Mouse (Mus musculus) heart, postnatal 4 days (tissue): ENCODE results near the gene Gm28308. TPM values are rescaled to one million over a fixed set of nuclear protein-coding genes. Genes with fewer than 3 reads are reported as not detected.
A peak's percentile ranks its signal among the peaks of the same experiment; 100 is the strongest.

Source experiments
- DNase-seq: peaks from one replicate; pipeline ENCODE4 v3.0.0; 2021
- total RNA-seq, 2 experiments: library from RNA; stranded (reverse); gene quantifications; 2 replicates each; pipeline ENCODE4 v1.2.3; 2021

Gm28308 gene
- total RNA-seq, 2 experiments from 2014 or later = not detected

DNA sequence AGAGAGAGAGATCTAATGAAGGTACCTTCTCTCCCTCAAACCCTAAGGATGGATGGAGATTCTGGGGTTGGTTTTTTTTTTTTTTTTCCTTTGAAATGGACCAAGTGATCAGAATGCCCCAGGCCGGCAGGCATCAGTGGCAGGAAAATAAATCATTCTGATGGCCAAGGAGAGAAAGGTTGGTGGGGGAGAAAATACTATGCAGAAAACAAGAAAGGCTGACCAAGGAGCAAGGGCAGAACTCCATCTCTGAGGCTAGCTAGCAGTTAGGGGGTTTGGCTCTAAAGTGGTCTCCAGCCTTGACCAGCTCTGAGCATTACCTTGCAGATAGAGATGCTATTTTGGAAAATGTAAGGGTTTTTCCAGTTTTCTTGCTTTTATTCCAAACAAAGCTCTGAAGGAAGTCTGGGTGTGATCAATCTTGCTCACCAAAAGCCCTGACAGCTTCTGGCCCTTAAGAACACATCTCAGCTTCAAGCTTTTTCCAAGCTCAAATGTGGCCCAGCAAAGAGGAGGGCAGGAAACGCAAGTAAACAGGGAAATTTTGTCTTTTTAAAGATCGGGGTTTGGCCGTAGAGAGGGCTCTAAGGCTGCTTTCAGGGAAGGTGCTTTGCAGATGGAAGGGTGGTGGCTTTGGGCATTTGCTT, 46.6 kb downstream of the Gm28308 start:
- DNase-seq = no peak

DNA sequence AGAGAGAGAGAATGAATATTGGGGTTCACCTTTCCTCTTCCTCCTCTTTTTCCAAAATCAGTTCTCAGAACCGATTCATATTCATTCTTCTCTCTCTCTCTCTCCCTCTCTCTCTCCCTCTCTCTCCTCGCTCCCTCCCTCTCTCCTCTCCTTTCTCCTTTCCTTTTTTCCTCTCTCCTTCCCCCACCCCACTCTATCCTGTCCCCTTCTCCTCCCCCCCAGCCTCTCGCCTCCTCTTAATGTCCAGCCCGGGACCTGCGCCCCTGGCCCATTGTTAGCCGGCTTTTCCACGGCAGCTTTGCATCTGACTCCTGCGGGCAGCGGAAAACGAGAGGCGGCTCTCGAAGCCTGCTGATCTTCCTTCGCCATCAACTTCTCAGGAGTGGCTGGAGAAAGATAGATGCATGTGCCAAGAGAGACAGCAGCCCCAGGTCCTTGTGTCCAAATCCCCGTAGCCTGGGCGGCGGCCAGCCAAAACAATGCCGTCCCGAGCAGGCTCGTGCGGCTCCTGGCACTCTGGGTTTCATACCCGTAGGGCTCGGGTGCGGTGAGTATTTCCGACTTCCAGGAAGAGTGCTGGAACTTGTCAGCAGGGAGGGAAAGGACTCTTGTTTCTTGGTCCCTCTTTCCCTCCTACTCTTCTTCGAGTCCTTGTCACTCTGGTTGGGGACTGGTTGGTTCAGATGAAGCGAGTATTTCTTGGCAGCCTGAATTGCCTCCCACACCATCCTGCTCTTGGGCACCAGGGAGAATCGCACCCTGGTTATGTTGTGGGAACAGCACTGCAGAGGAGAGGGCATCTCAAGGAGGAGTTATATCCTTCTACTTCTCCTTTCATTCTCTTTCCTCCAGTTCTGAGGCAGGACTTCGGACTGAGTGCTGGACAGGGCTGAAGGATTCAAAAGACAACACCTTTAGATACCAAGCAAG, 47.4 kb downstream of the Gm28308 start:
- DNase-seq = peak; percentile 30

DNA sequence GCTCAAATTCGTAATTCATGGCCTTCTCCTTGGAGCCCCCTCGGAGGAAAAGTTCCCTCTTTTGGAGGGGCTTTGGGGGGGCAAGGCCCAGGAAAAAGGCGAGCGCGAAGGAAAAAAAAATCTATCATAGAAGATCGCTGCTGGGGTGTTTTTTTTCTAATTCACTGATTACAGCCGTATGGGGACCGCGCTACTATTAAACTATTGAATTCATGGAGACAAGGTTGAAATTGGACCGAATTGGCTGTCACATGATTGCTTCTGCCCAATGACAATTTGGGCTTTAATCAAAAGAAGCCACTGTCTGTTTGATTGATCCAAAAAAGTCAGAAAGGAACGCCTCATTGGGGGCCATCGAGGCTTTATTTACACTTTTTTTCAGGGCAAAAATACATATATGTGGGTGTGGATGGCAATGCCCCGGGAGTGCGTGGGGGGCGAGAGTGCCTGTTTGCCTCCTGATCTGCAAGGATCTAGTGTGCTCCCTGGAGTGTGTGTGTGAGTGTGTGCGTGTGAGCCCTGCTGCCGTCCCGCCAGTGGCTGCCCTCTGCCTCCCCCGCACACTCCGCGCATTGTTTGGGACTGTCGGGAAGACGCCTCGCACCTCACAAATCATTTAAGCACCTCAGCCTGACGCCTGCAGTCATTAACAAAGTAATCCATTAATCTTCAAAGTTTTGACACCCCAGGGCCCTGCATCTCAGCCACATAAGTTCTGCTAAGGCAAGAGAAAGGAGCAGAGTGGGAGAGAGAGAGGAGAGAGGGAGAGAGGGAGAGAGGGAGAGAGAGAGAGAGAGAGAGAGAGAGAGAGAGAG, 48.3 kb downstream of the Gm28308 start, which contains the start of gene Hoxa2:
Gene Hoxa2 (minus strand): TSS at position 206 of the 815 bp plus-strand sequence.
- DNase-seq = peak; percentile 15

DNA sequence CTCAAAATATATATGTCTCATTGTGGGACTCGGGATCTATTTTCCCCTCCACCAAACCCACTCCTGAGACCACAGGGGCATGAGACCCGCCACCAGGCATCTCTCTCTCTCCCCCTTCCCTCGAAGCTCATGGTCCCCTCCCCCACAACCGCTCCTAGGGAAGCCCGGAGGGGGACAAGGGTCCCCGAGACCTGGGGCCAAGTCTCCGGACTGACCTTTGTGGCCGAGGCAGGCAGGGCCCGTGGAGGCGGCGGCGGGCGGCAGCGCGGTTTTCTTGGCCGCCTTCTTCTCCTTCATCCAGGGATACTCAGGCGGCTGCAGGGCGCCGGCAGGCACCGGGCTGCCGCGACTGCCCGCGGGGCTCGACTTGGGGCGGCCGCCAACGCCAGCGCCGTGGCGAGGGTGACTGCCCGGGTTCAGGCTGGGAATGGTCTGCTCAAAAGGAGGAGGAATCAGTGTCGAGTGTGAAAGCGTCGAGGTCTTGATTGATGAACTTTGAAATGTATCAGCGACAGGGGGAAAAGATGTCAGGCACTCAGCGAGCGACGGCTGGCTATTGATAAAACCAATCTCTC, 49.0 kb downstream of the Gm28308 start:
- DNase-seq = no peak

DNA sequence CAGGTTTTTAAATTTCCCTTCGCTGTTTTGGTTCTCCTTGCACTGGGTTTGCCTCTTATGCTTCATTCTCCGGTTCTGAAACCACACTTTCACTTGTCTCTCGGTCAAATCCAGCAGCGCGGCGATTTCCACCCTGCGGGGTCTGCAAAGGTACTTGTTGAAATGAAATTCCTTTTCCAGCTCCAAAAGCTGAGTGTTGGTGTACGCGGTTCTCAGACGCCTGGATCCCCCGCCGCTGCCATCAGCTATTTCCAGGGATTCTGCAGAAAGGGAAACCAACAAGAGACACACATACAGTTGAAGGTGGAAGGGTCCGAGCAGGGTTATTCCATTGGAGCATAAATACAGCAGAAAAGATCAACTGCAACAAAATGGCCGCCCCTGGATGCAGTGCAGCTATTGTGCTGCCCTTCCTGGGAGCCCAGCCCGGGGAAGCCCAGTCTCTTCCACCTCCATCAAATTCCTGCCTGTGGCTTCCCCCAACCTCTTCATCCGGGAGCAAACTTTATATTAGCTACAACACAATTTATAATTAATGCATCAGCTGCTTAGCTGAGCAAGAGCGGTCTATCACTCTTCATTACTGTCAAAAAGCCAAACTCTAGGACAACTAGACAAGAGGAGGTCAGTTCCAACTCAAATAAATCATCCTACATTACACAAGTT, 49.6 kb downstream of the Gm28308 start:
- no peak for DNase-seq

DNA sequence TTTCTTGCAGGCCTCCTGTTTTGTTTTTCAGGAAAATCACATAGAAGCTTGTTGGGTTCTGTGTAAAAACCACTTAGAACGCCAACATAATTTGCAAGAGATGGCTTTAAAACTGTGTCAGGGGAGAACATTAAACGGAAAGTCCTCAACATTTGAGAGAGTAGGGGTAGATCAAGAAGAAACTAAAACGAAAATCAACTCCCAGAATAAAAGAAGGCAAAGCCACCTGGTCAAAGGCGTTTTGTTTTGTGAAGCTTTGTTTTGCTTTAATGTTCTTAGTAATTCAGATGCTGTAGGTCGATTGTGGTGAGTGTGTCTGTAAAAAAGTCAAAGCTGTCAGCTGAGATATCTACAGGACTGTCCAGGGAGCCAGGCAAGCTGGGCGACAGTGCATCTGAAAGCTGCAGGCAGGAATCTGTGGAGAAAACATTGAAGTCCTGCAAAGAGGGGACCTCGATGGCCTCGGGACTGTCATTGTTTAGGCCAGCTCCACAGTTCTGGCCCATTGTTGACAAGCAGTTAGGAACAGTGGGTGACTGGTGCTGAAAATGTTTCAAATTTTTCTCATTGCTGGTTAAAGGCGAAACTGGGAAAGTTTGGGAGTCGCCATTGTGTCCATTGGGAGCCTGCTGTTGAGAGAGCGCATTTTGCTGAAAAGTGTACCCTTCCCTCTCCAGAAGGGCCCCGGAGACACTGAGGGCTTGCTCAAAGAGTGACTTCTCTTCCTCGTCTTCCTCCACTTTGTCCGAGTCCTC, 50.4 kb downstream of the Gm28308 start:
- no peak for DNase-seq

DNA sequence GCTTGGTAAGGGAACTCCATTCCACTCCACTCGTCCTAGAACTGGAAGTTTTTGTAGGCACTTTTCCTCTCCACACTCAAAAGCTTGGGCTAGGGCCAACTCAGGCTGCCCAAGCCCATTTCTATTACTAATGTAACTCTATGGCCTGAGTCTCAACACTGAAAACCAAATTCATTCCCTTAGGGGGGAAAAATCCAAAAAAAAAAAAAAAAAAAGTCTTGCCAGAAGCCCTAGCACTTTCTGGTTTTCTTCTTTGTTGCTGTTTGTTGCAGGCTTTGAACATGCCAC, 51.1 kb downstream of the Gm28308 start:
- DNase-seq = no peak

DNA sequence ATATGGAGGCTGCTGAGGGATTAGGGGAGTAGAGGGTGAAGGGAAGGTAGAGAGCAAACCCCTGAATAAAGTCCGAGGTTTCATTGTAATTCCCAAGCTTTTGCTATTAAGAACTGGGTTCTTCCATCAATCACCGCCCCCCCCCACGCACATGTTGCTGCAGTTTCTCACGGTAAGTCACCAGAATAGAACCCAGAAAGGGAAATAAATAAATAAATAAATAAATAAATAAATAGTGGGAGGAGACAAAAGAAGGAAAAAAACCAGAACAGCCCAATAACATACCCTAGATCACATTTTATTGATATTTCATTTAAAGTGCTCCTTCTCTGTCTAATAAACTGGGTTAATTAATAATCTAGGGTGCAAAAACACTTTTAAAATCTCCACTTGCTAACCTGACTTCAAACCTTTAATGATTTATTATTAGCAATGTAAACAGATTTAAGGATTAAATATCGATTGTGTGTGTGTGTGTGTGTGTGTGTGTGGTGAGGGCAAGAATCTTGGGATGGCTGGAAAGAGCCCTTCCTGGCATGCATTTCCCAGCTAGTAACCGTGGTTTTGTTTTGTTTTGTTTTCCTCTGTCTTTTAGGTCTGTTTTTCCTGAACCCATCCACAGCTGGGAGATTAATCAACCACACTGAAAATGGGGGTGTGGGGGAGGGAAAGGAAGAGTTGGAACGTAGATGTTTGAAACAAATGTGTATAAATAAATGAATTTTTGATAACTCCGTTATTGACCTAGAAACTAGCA, 51.6 kb downstream of the Gm28308 start:
- DNase-seq = no peak

DNA sequence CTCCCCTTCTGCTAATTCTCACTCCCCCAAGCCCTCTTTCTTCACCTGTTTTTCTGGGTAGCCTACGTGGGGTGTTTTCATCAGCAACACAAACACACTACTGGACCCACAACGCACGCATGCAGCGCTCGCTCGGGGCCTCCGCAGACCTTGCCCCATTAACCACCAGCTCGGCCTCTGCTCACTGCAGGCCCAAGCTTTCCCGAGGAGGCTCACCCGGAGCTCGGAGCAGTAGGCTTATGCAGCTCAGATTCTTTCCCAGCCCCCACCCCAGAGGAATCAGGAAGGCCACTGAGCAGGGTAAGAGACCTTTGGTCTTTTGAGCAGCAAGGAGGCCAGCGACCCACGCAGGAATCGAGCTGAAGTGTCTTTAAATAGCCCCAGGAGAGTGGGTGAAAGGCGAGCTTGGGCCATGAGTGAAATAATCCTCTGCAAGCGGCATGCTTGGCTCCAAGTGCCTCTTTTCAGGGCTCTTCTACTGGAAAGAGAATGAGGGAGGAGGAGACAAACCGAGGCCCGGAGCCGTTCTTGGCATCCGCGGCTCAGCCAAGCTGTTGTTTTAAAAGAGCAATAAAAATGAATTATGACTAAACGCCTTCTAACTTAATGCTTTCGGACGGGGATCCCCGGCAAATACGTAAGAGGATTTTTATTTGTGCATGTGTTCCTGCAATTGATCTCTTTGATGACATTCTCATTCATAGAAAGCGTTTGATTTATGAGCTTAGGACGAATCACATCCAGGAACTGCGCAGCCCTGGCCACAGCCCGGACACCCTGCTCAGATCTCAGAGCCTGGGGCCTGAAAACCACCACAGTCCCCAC, 52.4 kb downstream of the Gm28308 start:
- peak; percentile 31 for DNase-seq

DNA sequence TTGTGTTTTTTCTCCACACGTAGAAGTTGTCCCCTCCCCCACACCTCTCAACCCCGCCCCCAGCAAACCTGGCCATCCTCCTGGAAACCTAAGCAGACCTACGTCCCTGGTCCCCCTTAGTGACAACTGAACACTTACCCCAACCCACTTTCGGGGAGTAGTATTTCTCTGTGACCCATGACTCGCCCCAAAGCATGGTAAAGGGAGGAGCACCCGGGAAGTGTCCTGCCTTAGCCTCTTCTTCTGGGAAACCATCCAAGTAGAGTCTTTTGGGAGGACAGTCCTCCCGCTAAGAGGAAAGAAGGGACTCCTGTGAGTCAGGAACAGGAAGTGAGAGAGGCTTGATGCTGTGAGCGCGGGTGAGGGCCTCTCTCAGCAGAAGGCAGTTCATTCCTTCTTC, 53.2 kb downstream of the Gm28308 start:
- no peak for DNase-seq

DNA sequence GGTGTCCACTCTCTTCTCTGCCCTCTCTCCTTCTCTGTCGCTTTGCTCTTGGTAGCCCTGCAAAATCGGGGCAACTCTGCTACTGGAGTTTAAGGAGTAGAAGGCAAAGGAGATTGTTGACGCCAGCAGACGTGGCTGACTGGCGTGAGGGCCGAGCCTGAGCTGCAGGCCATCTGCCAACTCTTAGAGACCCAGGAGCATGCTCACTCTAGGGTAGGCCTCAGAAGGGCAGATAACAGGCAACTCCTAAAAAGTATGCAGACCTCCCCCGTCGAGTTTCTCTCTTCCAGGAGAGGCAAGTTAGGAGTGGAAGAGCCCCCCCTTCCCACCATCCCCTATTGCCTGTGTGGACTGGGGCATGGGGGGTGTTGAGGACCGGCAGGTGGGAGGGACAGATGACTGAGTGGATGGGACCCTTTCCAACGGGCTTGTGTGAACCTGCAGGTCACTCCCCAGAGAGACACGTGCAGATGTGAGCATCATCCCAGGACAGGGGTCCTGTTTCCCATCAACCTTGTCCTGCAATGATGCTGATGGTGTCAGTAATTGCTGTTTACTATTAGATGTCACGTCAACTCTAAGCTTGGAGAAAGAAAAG, 53.9 kb downstream of the Gm28308 start:
- DNase-seq = peak; percentile 29

DNA sequence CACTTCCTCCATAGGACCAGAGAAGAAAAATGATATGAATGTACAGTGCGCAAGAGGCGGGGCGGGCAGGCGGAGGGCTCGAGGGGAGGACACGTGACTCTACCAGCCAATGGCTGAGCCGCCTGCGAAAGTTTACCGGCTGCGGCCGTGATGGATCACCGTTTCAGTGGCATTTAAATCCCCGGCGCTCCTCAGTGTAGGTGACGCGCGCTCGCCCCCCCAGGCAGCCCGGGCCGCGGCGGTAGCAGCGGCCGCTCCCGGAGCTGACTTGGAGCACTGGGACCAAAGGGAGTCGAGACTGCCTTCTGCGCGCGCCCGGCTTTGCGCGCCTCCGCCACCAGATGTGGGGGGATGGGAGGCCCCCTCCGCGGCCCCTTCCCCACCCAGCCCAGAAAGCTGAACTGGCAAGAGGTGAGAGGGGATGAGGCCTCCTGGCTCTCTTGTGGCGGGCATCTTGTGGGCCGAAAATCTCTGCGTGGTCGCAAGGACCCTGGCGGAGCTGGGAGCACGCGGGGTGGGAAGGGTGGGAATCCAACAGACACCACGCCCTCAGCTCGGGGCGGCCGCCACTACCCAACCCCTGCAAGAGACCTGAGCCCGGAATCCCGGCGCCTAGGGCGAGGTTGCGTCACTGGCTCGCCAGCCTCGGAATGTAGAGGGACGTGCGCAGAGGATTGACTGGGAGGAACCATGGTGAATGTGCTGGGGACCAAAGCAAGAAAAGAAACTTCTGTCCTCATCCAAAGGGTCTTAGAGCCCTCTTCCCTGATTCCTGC, 54.7 kb downstream of the Gm28308 start, which contains the start of gene Hoxa1:
Gene Hoxa1 (minus strand): TSS at position 42 of the 776 bp plus-strand sequence.
- DNase-seq = peak; percentile 71

DNA sequence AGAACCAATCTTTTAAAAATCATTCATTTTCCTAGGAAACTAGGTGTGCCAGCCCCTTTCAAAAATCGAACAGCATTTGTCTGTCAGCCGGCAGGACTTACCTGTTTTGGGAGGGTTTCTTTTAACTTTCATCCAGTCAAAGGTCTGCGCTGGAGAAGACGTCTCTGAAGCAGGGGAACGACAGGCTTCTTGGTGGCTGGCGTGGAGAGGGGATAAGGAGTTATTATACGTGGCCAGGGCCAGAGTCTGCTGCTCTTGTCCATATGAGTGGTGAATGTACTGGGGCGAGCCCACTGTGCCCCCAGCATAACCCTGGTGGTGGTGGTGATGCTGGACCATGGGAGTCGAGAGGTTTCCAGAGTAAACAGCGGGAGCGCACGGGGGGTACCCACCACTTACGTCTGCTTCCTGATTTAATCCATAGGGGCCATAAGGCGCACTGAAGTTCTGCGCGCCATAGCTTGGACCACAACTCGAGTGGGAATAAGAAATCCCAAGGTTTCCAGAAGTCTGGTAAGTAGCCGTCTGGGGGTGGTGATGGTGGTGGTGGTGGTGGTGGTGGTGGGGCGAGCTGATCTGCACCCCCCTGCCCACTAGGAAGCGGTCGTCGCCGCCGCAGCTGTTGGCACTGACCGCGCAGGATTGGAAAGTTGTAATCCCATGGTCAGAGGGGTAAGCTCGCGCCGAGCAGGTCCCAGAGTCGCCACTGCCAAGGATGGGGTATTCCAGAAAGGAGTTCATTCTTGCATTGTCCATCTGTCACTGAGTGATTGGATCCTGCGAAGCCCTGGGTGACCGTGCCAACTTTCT, 55.5 kb downstream of the Gm28308 start:
- DNase-seq = no peak

DNA sequence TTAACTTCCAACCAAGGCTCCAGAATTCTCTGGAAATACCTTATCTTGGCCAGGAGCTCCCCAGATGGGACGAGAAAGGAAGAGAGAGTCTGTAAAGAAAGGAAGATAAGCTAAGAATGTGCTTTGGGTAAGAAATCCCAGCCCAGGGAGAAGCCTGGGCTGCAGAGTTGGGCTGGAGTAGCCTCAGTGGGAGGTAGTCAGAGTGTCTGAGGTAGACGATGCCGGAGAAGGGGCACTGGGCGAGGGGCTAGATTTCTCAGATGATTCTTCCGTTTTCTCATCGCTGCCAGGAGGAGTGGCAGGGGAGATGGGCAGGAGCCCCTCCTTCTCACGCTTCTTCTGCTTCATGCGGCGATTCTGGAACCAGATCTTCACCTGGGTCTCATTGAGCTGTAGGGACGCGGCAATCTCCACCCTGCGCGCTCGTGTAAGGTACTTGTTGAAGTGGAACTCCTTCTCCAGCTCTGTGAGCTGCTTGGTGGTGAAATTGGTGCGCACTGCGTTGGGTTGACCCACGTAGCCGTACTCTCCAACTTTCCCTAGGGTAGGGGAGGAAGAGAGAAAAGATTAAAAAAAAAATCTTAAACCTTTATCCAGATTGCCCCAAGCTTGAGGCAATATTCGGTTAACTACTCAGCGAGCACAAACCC, 56.5 kb downstream of the Gm28308 start:
- no peak for DNase-seq

DNA sequence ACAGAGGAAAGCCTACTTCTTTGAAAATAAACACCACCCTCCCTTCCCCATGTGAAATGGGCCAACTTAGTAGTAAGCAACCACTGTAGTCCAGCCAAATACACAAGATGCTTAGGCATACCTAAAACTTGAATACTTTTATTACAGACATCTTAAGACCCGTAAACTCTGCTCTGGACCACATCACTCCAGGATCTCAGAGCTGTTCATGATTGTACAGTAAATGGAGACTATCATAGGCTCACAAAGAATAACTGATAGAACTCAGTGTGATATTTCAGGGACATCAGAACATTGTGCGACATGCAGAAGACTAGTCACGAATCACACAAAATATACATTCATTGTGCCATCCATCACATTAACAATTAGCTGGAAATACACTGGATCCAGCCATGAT, 57.7 kb downstream of the Gm28308 start:
- no peak for DNase-seq

DNA sequence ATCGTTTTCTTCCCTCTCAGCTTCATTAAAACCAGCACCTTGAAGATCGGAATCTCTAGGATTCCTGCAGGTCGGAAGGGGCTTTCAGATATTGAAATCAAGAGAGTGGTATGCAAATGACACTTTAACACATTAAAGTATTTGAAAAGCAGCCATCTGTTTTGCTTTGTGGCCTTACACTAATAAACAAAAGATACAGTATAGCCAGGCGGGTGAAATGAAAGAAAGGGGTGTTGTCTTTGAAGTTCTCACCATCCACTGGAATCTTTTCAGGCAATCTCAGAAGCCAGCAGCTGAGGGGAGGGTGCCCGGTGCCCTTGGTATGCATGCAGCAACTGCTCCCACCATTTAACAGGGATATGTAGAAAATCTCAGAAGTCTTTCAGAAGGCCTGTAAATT, 59.1 kb downstream of the Gm28308 start:
- no peak for DNase-seq

DNA sequence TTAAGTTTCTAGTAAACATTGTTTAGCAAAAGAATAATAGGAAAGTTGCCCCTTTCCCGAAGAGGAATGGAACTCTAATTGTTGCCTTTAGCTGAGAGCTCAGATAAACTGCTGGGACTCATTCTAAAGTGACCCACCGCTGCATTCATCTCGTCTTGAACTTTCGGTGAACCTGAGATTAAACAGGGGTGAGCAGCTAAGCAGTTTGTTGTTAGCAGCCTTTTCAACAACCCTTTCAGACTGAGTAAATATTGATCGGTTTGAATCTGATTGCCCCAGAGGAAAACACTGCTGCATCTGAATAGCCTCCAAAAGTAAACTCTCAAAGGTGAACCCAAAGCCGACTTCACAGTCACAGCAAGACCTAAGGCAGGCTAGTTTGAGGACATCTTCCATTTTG, 59.9 kb downstream of the Gm28308 start:
- no peak for DNase-seq
